Mouse (Mus musculus): Measurements from ENCODE around the gene 4930452B06Rik. TPM values are rescaled to one million over a fixed set of nuclear protein-coding genes. Genes with fewer than 3 reads are reported as not detected.

4930452B06Rik gene
- polyA plus RNA-seq, 1 experiment from 2014 or later: 8.4 TPM

GRCm38 (mm10) chr14:8660359-8660758, 5.7 kb downstream of the 4930452B06Rik start:
- Histone ChIP-seq H3K27me3 (ENCODE audit: insufficient read depth, low read length) (no peaks in the 10 kb centered on the region), H3K9ac (ENCODE audit: low read depth, low read length) (no peak overlapping the region), H3K4me1 (replicated peaks; ENCODE audit: insufficient read depth, low read length) (no peaks in the 10 kb centered on the region), H3K4me3 (replicated peaks; ENCODE audit: low read depth, low read length) (no peak overlapping the region), H3K27ac (no peak overlapping the region), H3K36me3 (ENCODE audit: insufficient read depth, low read length) (no peaks in the 10 kb centered on the region), H3K9me3 (replicated peaks; ENCODE audit: low read length) (no peaks in the 10 kb centered on the region), H3K4me2 (ENCODE audit: low read length) (no peak overlapping the region)
- TF ChIP-seq CTCF (IDR thresholded peaks at IDR 0.05; ENCODE audit: low read depth): no peak
- DNase-seq (ENCODE audit: low spot score): no peak
- ATAC-seq (replicated peaks; ENCODE audit: low FRiP score, low read depth): no peak

- 66% methylated on average over 9 of the region's 9 CpGs for WGBS
- Histone ChIP-seq H3K9me3 (replicated peaks; ENCODE audit: low read length) (no peaks in the 10 kb centered on the region), H3K9ac (ENCODE audit: low read depth, low read length) (no peak overlapping the region), H3K4me2 (ENCODE audit: low read length) (no peak overlapping the region), H3K27ac (no peak overlapping the region), H3K4me1 (replicated peaks; ENCODE audit: insufficient read depth, low read length) (no peaks in the 10 kb centered on the region), H3K4me3 (replicated peaks; ENCODE audit: low read depth, low read length) (no peak overlapping the region), H3K27me3 (ENCODE audit: insufficient read depth, low read length) (no peaks in the 10 kb centered on the region), H3K36me3 (ENCODE audit: insufficient read depth, low read length) (no peaks in the 10 kb centered on the region)
- ATAC-seq (replicated peaks; ENCODE audit: low FRiP score, low read depth): no peak
- peak; percentile 53 for DNase-seq (ENCODE audit: low spot score)
- TF ChIP-seq CTCF (IDR thresholded peaks at IDR 0.05; ENCODE audit: low read depth): no peak
Observed at GRCm38 (mm10) chr14:8641650-8642279, 24.3 kb downstream of the 4930452B06Rik start.

- Histone ChIP-seq H3K27ac (no peak overlapping the region), H3K27me3 (ENCODE audit: insufficient read depth, low read length) (no peaks in the 10 kb centered on the region), H3K9ac (ENCODE audit: low read depth, low read length) (no peak overlapping the region), H3K9me3 (replicated peaks; ENCODE audit: low read length) (no peaks in the 10 kb centered on the region), H3K4me3 (replicated peaks; ENCODE audit: low read depth, low read length) (no peak overlapping the region), H3K36me3 (ENCODE audit: insufficient read depth, low read length) (no peaks in the 10 kb centered on the region), H3K4me1 (replicated peaks; ENCODE audit: insufficient read depth, low read length) (no peaks in the 10 kb centered on the region), H3K4me2 (ENCODE audit: low read length) (no peak overlapping the region)
- TF ChIP-seq CTCF (IDR thresholded peaks at IDR 0.05; ENCODE audit: low read depth): no peak
- ATAC-seq (replicated peaks; ENCODE audit: low FRiP score, low read depth): no peak
- WGBS: 86% methylated on average over 6 of the region's 6 CpGs
- DNase-seq (ENCODE audit: low spot score): no peak
Observed at GRCm38 (mm10) chr14:8632211-8632610, 33.8 kb downstream of the 4930452B06Rik start.

GRCm38 (mm10) chr14:8628406-8628805, 37.6 kb downstream of the 4930452B06Rik start:
- H3K4me1 ChIP-seq (replicated peaks; ENCODE audit: insufficient read depth, low read length): no peaks in the 10 kb centered on the region
- 60% methylated on average over 5 of the region's 5 CpGs for WGBS
- no peak for DNase-seq (ENCODE audit: low spot score)
- no peak overlapping the region for H3K4me3 ChIP-seq (replicated peaks; ENCODE audit: low read depth, low read length)
- H3K4me2 ChIP-seq (ENCODE audit: low read length): no peak overlapping the region
- no peaks in the 10 kb centered on the region for H3K36me3 ChIP-seq (ENCODE audit: insufficient read depth, low read length)
- no peak for TF ChIP-seq CTCF (IDR thresholded peaks at IDR 0.05; ENCODE audit: low read depth)
- no peaks in the 10 kb centered on the region for H3K27me3 ChIP-seq (ENCODE audit: insufficient read depth, low read length)
- no peak for ATAC-seq (replicated peaks; ENCODE audit: low FRiP score, low read depth)
- no peaks in the 10 kb centered on the region for H3K9me3 ChIP-seq (replicated peaks; ENCODE audit: low read length)
- H3K27ac ChIP-seq: no peak overlapping the region
- H3K9ac ChIP-seq (ENCODE audit: low read depth, low read length): no peak overlapping the region

- Histone ChIP-seq H3K9ac (ENCODE audit: low read depth, low read length) (no peak overlapping the region), H3K27me3 (ENCODE audit: insufficient read depth, low read length) (no peaks in the 10 kb centered on the region), H3K36me3 (ENCODE audit: insufficient read depth, low read length) (no peaks in the 10 kb centered on the region), H3K4me1 (replicated peaks; ENCODE audit: insufficient read depth, low read length) (no peaks in the 10 kb centered on the region), H3K9me3 (replicated peaks; ENCODE audit: low read length) (no peaks in the 10 kb centered on the region), H3K4me2 (ENCODE audit: low read length) (no peak overlapping the region), H3K4me3 (replicated peaks; ENCODE audit: low read depth, low read length) (no peak overlapping the region), H3K27ac (no peak overlapping the region)
- no peak for DNase-seq (ENCODE audit: low spot score)
- TF ChIP-seq CTCF (IDR thresholded peaks at IDR 0.05; ENCODE audit: low read depth): no peak
- no peak for ATAC-seq (replicated peaks; ENCODE audit: low FRiP score, low read depth)
- 89% methylated on average over 4 of the region's 4 CpGs for WGBS
Observed at GRCm38 (mm10) chr14:8627481-8627880, 38.6 kb downstream of the 4930452B06Rik start.

GRCm38 (mm10) chr14:8621164-8621563, 44.9 kb downstream of the 4930452B06Rik start:
- Histone ChIP-seq H3K4me3 (replicated peaks; ENCODE audit: low read depth, low read length) (no peak overlapping the region), H3K27ac (no peak overlapping the region), H3K36me3 (ENCODE audit: insufficient read depth, low read length) (no peaks in the 10 kb centered on the region), H3K27me3 (ENCODE audit: insufficient read depth, low read length) (no peaks in the 10 kb centered on the region), H3K4me1 (replicated peaks; ENCODE audit: insufficient read depth, low read length) (no peaks in the 10 kb centered on the region), H3K9me3 (replicated peaks; ENCODE audit: low read length) (no peaks in the 10 kb centered on the region), H3K9ac (ENCODE audit: low read depth, low read length) (no peak overlapping the region), H3K4me2 (ENCODE audit: low read length) (no peak overlapping the region)
- 52% methylated on average over 6 of the region's 6 CpGs for WGBS
- no peak for ATAC-seq (replicated peaks; ENCODE audit: low FRiP score, low read depth)
- DNase-seq (ENCODE audit: low spot score): peak; percentile 33
- TF ChIP-seq CTCF (IDR thresholded peaks at IDR 0.05; ENCODE audit: low read depth): no peak

GRCm38 (mm10) chr14:8620580-8620979, 45.5 kb downstream of the 4930452B06Rik start:
- DNase-seq (ENCODE audit: low spot score) (no peak), ATAC-seq (replicated peaks; ENCODE audit: low FRiP score, low read depth) (no peak)
- 85% methylated on average over 5 of the region's 5 CpGs for WGBS
- TF ChIP-seq CTCF (IDR thresholded peaks at IDR 0.05; ENCODE audit: low read depth): no peak
- H3K36me3 ChIP-seq (ENCODE audit: insufficient read depth, low read length): no peaks in the 10 kb centered on the region
- H3K4me1 ChIP-seq (replicated peaks; ENCODE audit: insufficient read depth, low read length): no peaks in the 10 kb centered on the region
- no peak overlapping the region for H3K9ac ChIP-seq (ENCODE audit: low read depth, low read length)
- no peaks in the 10 kb centered on the region for H3K27me3 ChIP-seq (ENCODE audit: insufficient read depth, low read length)
- no peaks in the 10 kb centered on the region for H3K9me3 ChIP-seq (replicated peaks; ENCODE audit: low read length)
- no peak overlapping the region for H3K4me3 ChIP-seq (replicated peaks; ENCODE audit: low read depth, low read length)
- H3K4me2 ChIP-seq (ENCODE audit: low read length): no peak overlapping the region
- no peak overlapping the region for H3K27ac ChIP-seq

Data from kidney, postnatal 0 days (tissue).